Mouse (Mus musculus) urinary bladder, adult 18-20 months (tissue): ENCODE data around the gene Shd.
A peak's percentile ranks its signal among the peaks of the same experiment; 100 is the strongest.

Source experiments
- DNase-seq, 2 experiments: peaks; one replicate each; pipeline ENCODE4 v3.0.0; 2022; ENCODE audit warnings: low spot score in 2 of 2, mixed read lengths in 2 of 2

Gene Shd

DNA sequence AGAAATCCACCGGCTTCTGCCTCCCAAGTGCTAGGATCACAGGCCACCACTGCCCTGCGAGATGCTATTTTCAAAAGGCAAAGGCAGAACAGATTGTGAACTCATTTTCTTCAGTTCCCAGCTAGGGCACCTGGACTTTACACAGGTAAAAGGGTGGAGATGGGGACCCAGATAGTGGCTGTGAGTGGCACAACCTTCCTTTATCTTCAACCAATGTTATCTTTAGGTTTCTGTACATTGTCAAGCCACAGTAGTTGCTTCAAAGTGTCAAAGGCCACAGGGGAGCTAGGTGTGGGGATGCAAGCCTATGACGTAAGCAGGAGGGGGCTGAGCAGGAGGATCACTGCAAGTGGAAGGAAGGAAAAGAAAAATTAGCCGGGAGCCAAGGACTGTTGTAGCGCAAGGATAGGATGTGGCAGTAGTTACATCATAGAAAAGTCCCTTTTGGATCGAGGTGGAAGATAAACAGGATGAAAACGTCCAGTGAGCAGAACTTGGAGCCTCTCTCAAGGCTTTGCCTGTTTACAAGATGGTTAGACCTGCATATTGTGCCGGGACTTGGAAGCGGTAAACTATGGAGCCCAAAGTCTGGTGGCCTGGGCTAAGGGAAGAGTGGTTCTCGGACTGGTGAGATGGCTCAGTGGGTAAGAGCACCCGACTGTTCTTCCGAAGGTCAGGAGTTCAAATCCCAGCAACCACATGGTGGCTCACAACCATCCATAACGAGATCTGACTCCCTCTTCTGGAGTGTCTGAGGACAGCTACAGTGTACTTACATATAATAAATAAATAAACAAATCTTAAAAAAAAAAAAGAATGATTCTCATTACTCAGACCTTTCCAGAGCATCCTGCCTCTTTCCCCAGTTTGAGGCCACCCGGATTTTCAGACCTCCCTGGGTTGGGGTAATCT is 37.4 kb downstream of the Shd start:
- DNase-seq = no peak

GRCm38 (mm10) chr17:56008356-56009087 is 38.3 kb downstream of the Shd start:
- peak; percentile 61 to 91 for DNase-seq

- peak; percentile 89 to 91 for DNase-seq
Observed at GRCm38 (mm10) chr17:56009088-56009961, 39.1 kb downstream of the Shd start.

GRCm38 (mm10) chr17:56009962-56010240 is 39.6 kb downstream of the Shd start:
- no peak for DNase-seq

GRCm38 (mm10) chr17:56010255-56010654 is 40.0 kb downstream of the Shd start:
- DNase-seq = no peak

GRCm38 (mm10) chr17:56010681-56011080 is 40.4 kb downstream of the Shd start:
- peak; percentile 47 to 72 for DNase-seq

DNA sequence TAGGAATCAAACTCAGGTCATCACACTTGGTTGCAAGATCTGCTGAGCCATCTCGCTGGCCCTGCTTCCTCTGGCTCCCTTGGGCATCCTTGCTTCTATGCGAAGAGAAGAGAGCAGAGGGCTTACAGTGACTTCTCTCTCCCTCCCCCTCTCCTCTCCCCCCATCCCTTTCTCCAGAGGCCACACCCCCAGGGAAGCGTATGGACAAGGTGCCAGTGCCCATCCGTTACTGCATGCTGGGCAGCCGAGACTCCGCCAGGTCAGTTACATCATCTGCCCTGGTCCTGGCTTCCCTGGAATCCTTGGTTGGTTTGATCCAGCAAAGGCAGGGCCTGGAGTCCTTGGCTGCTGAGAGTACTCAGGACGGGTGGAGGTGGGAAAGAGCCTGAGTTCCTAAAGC is 41.2 kb downstream of the Shd start:
- no peak for DNase-seq

GRCm38 (mm10) chr17:56015293-56015692 is 45.0 kb downstream of the Shd start:
- no peak for DNase-seq

GRCm38 (mm10) chr17:56016382-56016781 is 46.1 kb downstream of the Shd start:
- DNase-seq = no peak

- no peak for DNase-seq
Observed at GRCm38 (mm10) chr17:56016793-56017785, 46.8 kb downstream of the Shd start.

DNA sequence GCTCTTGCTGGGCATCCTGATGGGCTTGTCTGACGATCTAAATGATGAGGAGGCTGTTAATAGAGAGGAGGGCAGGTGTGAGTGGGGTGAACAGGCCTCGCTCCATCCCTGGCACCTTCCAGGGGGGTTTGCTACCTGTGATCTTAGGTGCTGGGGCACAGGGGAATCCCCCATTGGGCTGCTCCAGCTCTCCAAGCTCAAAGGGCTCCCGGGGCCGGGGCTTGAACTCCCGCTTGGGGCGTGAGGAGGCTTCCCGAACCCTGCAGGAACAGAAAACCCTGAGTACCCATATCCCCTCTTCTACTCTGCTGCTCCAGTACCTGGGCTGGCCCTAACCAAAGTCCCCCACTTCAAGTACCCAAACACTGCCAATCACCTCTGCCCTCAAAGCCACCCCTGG is 47.6 kb downstream of the Shd start:
- DNase-seq = no peak

GRCm38 (mm10) chr17:56018347-56019131 is 48.3 kb downstream of the Shd start:
- DNase-seq = no peak

DNA sequence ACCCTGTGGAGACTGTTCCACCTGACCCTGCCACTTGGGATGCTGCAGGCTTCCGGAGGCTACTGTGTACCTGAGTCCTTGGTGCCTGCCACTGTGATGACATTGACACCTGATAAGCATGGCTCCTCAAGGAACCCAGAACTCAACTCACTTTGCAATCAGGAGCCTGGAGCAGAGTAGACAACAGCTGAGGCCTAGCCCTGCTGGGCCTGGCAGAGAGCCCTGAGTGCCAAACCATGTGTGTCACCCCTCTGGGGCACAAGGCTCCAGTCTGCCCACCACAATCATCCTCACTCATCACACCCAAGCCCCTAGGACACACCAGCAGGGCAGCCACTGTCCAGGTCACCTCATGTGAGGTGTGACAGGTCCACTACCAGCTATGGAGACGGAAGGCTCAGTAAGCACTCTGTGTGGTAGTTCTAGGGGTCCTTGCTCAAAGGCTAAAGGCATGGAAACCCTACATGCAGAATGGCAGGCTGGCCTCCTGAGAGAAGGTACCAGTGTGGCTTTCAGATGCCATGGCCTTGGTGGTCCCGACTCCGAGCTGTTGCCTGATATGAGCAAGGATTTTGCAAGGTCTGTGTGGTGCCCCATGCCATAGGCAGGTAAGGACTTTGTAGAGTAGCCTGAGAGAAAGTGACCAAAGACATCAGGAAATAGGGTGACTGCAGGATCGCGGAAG is 50.3 kb downstream of the Shd start:
- no peak for DNase-seq

GRCm38 (mm10) chr17:56021161-56021910 is 51.1 kb downstream of the Shd start:
- DNase-seq = no peak

GRCm38 (mm10) chr17:56022131-56022988 is 52.1 kb downstream of the Shd start:
- DNase-seq = no peak

DNA sequence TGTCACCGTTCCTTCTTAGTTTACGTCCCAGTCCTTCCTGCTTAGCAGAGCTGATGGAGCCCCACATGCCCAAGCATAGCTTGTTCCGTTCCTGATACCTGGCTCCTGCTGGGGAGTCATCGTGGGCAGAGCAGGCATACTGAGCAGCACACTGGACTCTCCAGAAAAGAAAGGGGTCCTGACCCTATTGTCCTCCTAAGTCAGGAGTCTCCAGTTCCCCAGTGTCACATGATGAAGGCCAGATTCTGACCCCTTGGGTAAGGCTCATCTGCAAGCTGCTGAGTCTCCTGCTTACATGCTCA is 52.7 kb downstream of the Shd start:
- DNase-seq = no peak

DNA sequence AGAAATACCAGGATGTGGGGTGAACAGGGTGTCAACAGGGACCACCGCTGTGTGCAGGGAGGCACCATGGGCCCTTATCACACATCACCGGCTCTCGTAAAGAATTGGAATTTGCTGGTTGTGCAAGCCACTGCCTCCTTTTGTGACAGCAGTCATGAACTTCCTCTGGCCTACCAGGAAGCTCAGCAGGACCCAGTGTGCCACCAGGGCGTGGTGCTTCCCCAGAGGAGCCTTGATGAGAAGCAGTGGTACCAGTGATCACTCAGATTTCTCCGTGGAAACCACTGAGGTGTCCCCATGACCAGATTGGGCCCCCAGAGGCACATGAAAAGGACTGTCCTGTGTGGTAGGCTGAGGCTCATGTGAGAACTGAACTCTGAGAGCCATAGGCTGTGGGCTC is 53.1 kb downstream of the Shd start:
- no peak for DNase-seq

GRCm38 (mm10) chr17:56024476-56024875 is 54.2 kb downstream of the Shd start:
- no peak for DNase-seq
